Mouse (Mus musculus) myocyte (in vitro differentiated cells): ENCODE measurements at regions not wholly inside any gene's neighbourhood (a gene's known extent, or its start where the extent isn't known, plus 50 kb on each side); places are given as distances from the start of the nearest gene placed in this dataset.

Experiments
- H3K27me3 ChIP-seq: one replicate; pipeline ENCODE4 v1.6.1; 2011; ENCODE audit not compliant: control insufficient read depth, insufficient read depth, insufficient read length
- H3K36me3 ChIP-seq: one replicate; pipeline ENCODE4 v1.6.1; 2011; ENCODE audit not compliant: control insufficient read depth, insufficient read depth
- H3K4me2 ChIP-seq: one replicate; pipeline ENCODE4 v1.6.1; 2011; ENCODE audit warnings: low read depth, control low read depth
- H3K4me3 ChIP-seq: one replicate; pipeline ENCODE4 v1.5.1; 2011; ENCODE audit warnings: mild to moderate bottlenecking, control low read depth, moderate library complexity
- H3K79me2 ChIP-seq: one replicate; pipeline ENCODE4 v1.6.1; 2011; ENCODE audit not compliant: control insufficient read depth, insufficient read depth
- H3ac ChIP-seq: one replicate; pipeline ENCODE4 v1.6.1; 2011; ENCODE audit not compliant: control insufficient read depth, insufficient read length
- CEBPB ChIP-seq: IDR thresholded peaks from 2 replicates; pipeline ENCODE4 v1.6.1; 2011; ENCODE audit warnings: mild to moderate bottlenecking, moderate library complexity; ENCODE audit not compliant: poor library complexity, insufficient read depth, severe bottlenecking
- E2F4 ChIP-seq: IDR thresholded peaks from one replicate; pipeline ENCODE4 v1.6.1; 2011; ENCODE audit warnings: mild to moderate bottlenecking, control low read depth, moderate library complexity; ENCODE audit not compliant: insufficient read depth
- MAX ChIP-seq: IDR thresholded peaks from one replicate; pipeline ENCODE4 v1.6.1; 2011; ENCODE audit warnings: low read depth, mild to moderate bottlenecking, control low read depth
- MYOD1 ChIP-seq, 3 experiments: IDR thresholded peaks; one replicate each; pipeline ENCODE4 v1.6.1; 2011; ENCODE audit warnings: control low read depth in 2 of 3, low read depth in 2 of 3, mild to moderate bottlenecking in 2 of 3, moderate library complexity in 1 of 3; ENCODE audit not compliant: insufficient read length in 2 of 3, control insufficient read depth in 1 of 3
- MYOG ChIP-seq, 3 experiments: IDR thresholded peaks; one replicate each; pipeline ENCODE4 v1.6.1; 2011; ENCODE audit warnings: control low read depth in 2 of 3, low read depth in 2 of 3, mild to moderate bottlenecking in 2 of 3; ENCODE audit not compliant: insufficient read length in 2 of 3, control insufficient read depth in 1 of 3, insufficient read depth in 1 of 3
- POLR2A ChIP-seq: IDR thresholded peaks from one replicate; pipeline ENCODE4 v1.6.1; 2011; ENCODE audit warnings: low read depth, mild to moderate bottlenecking, control low read depth, moderate library complexity; ENCODE audit not compliant: insufficient read length
- POLR2AphosphoS2 ChIP-seq: IDR thresholded peaks from one replicate; pipeline ENCODE4 v1.6.1; 2011; ENCODE audit warnings: low read depth, control low read depth; ENCODE audit not compliant: insufficient read length
- REST ChIP-seq: IDR thresholded peaks from one replicate; pipeline ENCODE4 v1.6.1; 2011; ENCODE audit warnings: mild to moderate bottlenecking, control low read depth, moderate library complexity; ENCODE audit not compliant: insufficient read depth, insufficient read length
- SRF ChIP-seq: IDR thresholded peaks from one replicate; pipeline ENCODE4 v1.6.1; 2011; ENCODE audit warnings: low read depth; ENCODE audit not compliant: control insufficient read depth, insufficient read length
- TCF12 ChIP-seq: IDR thresholded peaks from one replicate; pipeline ENCODE4 v1.6.1; 2011; ENCODE audit warnings: mild to moderate bottlenecking, control low read depth; ENCODE audit not compliant: poor library complexity, insufficient read depth, severe bottlenecking
- TCF3 ChIP-seq: IDR thresholded peaks from one replicate; pipeline ENCODE4 v1.6.1; 2011; ENCODE audit warnings: low read depth, control low read depth; ENCODE audit not compliant: insufficient read length
- USF1 ChIP-seq: IDR thresholded peaks from one replicate; pipeline ENCODE4 v1.6.1; 2011; ENCODE audit warnings: low read depth, mild to moderate bottlenecking, control low read depth, moderate library complexity

DNA sequence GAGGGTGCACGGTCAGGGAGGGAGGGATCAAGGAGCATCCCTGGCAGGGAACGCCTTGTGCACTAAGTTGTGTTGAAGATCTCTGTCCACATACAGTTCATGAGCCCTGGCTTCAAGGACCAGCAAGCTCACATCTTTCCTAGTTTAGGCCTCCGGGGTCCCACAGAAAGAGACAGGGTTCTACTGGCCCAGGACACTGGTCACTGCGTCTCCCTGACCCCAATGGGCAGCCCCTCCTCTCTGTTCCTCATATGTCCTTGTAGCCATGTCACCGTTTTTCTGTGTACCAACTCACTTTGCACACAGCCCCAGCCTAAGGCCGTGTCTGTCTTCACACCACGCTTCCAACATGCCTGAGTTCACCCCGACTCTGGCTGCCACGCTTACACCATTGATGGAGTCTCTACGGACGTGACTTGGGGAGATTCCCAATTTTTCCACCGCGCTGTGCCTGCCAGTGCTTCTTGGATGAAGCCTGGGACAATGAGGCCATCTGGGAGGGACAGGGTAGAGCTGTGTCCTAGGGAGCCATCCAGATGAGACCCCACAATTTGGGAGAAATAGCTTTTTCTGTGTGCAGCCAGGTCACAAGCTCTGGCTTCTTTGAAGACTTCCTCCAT lies 86.5 kb upstream of the Ret start:
- peaks cover 6% of the 10 kb centered on the region for H3K27me3 ChIP-seq
- TF ChIP-seq TCF3: no peak
- no peak for TF ChIP-seq E2F4
- H3K79me2 ChIP-seq: no peaks in the 10 kb centered on the region
- H3K36me3 ChIP-seq: no peaks in the 10 kb centered on the region
- no peak overlapping the region for H3ac ChIP-seq
- H3K4me2 ChIP-seq: no peak overlapping the region
- no peak overlapping the region for H3K4me3 ChIP-seq

DNA sequence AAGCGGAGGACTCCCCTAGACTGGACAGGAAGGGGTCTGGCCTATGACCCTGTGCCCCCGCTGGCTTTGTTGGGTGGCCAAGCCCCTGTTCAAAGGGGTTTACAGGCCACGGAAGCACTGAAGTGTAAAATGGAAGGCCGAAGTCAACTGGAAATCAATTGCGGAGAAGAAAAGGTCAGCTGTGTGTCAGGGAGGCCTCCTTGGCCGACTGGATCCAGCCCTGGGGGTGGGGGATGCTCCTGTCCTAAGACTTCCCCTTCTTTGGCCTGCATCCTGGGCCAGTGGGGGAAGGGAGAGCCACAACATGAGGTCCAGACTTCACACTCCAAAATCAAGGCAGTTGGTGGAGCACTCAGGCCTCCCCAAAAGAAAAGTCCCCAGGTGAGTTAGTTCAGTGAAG lies 66.4 kb upstream of the Ret start:
- Histone ChIP-seq H3K79me2 (no peaks in the 10 kb centered on the region), H3K36me3 (no peaks in the 10 kb centered on the region), H3ac (no peak overlapping the region), H3K4me3 (no peak overlapping the region), H3K27me3 (no peaks in the 10 kb centered on the region), H3K4me2 (no peak overlapping the region)
- TF ChIP-seq MYOD1 (IDR thresholded peaks at IDR 0.05; ENCODE audit: control insufficient read depth in 1 of 3, insufficient read length in 2 of 3, low read depth in 2 of 3) (no peak), MAX (no peak), USF1 (no peak), REST (no peak), SRF (no peak)

DNA sequence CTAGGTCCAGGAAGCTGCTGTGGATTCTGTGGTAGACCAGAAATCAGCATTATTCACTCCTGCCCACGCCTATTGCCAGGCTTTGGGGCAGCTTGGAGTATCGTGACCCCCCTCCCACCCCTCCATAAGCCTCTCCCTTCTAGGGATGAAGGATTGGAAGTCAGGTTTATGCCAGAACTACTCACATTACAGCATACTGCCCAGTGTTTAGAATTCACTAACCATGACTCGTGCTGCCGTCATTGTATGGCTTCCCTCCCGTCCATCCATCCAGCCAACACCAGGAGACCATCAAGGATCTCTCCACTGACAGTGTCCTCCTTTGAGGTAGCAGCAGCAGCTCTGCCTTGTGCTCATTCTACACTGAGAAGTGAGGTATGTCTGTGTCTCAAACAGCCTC lies 62.4 kb upstream of the Ret start:
- no peak overlapping the region for H3ac ChIP-seq
- peak overlapping the region; percentile 30 for H3K4me2 ChIP-seq
- no peak for TF ChIP-seq SRF
- no peak for TF ChIP-seq MYOD1 (IDR thresholded peaks at IDR 0.05; ENCODE audit: control insufficient read depth in 1 of 3, insufficient read length in 2 of 3, low read depth in 2 of 3)
- TF ChIP-seq TCF3: no peak
- no peak for TF ChIP-seq POLR2AphosphoS2
- TF ChIP-seq E2F4: no peak
- no peak for TF ChIP-seq REST
- TF ChIP-seq POLR2A: no peak
- TF ChIP-seq CEBPB: no peak
- TF ChIP-seq TCF12: no peak
- no peak for TF ChIP-seq MAX
- no peak for TF ChIP-seq MYOG (IDR thresholded peaks at IDR 0.05; ENCODE audit: control insufficient read depth in 1 of 3, insufficient read depth in 1 of 3, insufficient read length in 2 of 3, low read depth in 2 of 3)
- H3K4me3 ChIP-seq: no peak overlapping the region
- no peaks in the 10 kb centered on the region for H3K36me3 ChIP-seq
- no peaks in the 10 kb centered on the region for H3K27me3 ChIP-seq
- H3K79me2 ChIP-seq: no peaks in the 10 kb centered on the region

DNA sequence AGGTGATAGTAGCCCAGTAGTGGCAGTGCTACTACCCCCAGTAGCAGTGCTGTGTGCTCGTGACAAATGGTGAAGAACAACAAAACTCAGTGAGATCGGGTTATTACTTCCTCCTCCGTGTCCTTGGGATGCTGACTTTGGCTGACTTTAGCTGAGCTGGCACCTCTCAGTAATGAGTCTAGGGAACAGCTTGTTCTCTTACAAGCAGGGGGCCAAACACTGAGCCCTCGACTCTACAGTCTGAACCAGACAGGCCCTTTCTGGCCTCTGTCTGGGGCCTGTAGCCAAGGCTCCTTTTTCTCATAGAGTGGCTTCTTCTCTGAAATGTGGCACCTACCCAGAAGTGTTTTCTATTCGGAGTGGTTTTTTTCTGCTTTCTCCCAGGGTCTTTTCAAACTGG lies 57.4 kb upstream of the Ret start:
- H3ac ChIP-seq: no peak overlapping the region
- no peaks in the 10 kb centered on the region for H3K79me2 ChIP-seq
- H3K4me2 ChIP-seq: no peak overlapping the region
- H3K27me3 ChIP-seq: peaks cover 2% of the 10 kb centered on the region
- no peaks in the 10 kb centered on the region for H3K36me3 ChIP-seq
- H3K4me3 ChIP-seq: no peak overlapping the region
- TF ChIP-seq POLR2AphosphoS2: no peak
- no peak for TF ChIP-seq REST
- no peak for TF ChIP-seq E2F4
- TF ChIP-seq MYOD1 (IDR thresholded peaks at IDR 0.05; ENCODE audit: control insufficient read depth in 1 of 3, insufficient read length in 2 of 3, low read depth in 2 of 3): no peak

DNA sequence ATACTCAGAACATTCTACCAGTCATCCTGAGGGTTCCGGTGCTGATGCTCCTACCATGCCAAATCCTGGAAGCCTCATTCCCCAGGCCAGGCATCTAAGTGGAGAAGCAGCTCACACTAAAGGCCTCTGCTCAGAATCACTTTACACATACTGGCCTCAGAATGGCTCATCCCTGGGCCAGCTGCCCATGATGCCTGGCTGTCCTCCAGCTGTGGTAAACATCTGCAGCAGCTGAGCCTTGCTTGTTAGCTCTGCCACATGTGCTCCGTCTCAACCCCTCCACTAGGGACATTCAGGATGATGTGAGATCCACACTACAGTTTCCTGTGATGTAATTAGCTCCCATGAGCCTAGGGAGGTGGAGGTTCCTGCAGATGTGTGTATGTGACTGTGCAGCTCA lies 55.2 kb upstream of the Ret start:
- no peak overlapping the region for H3K4me2 ChIP-seq
- no peak overlapping the region for H3K4me3 ChIP-seq
- no peaks in the 10 kb centered on the region for H3K36me3 ChIP-seq
- no peaks in the 10 kb centered on the region for H3K79me2 ChIP-seq
- H3K27me3 ChIP-seq: peaks cover 4% of the 10 kb centered on the region
- H3ac ChIP-seq: no peak overlapping the region
- TF ChIP-seq POLR2AphosphoS2: no peak
- TF ChIP-seq REST: no peak
- no peak for TF ChIP-seq E2F4
- no peak for TF ChIP-seq MYOD1 (IDR thresholded peaks at IDR 0.05; ENCODE audit: control insufficient read depth in 1 of 3, insufficient read length in 2 of 3, low read depth in 2 of 3)
- no peak for TF ChIP-seq CEBPB
- no peak for TF ChIP-seq TCF3
- no peak for TF ChIP-seq POLR2A
- TF ChIP-seq MYOG (IDR thresholded peaks at IDR 0.05; ENCODE audit: control insufficient read depth in 1 of 3, insufficient read depth in 1 of 3, insufficient read length in 2 of 3, low read depth in 2 of 3): no peak
- no peak for TF ChIP-seq SRF
- no peak for TF ChIP-seq TCF12

DNA sequence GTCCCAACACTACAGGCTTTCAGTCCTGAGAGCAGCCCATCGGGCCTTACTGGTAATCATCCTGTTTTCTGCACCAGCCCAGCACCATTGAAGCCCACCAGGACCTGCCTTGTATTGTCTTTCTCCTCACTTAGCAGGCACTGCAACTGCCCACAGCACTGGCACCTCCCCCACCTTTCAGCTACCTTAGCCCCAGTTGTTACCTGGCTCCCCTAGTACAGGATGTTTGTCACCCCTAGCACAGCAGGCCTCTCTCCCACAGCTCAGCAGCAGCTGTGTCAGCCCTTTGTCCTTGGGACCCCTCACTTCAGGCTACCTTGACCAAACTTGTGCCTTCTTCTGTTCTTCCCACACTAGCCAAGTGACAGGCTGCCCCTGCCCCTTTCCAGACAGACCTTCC lies 53.6 kb upstream of the Ret start:
- H3K4me3 ChIP-seq: no peak overlapping the region
- no peak overlapping the region for H3K4me2 ChIP-seq
- H3K79me2 ChIP-seq: no peaks in the 10 kb centered on the region
- no peak overlapping the region for H3ac ChIP-seq
- TF ChIP-seq TCF3: no peak
- TF ChIP-seq MYOD1 (IDR thresholded peaks at IDR 0.05; ENCODE audit: control insufficient read depth in 1 of 3, insufficient read length in 2 of 3, low read depth in 2 of 3): no peak
- TF ChIP-seq POLR2AphosphoS2: no peak
- TF ChIP-seq TCF12: no peak
- TF ChIP-seq MYOG (IDR thresholded peaks at IDR 0.05; ENCODE audit: control insufficient read depth in 1 of 3, insufficient read depth in 1 of 3, insufficient read length in 2 of 3, low read depth in 2 of 3): no peak
- TF ChIP-seq POLR2A: no peak
- TF ChIP-seq MAX: no peak
- TF ChIP-seq SRF: no peak
- no peak for TF ChIP-seq E2F4
- TF ChIP-seq CEBPB: no peak
- TF ChIP-seq REST: no peak
- TF ChIP-seq USF1: no peak
- peaks cover 14% of the 10 kb centered on the region for H3K27me3 ChIP-seq
- no peaks in the 10 kb centered on the region for H3K36me3 ChIP-seq
